Mouse (Mus musculus) urinary bladder, adult 2 months (tissue): ENCODE results near the gene Ppp1r15b. TPM values are rescaled to one million over a fixed set of nuclear protein-coding genes. Genes with fewer than 3 reads are reported as not detected.

Experiments used
- polyA plus RNA-seq: library from polyadenylated mRNA; depleted of rRNA; stranded (reverse); fragments of >200 nt; gene quantifications from 2 replicates; pipeline ENCODE4 v1.2.3, GENCODE M21; 2012; rRNA removed

The Ppp1r15b gene
- polyA plus RNA-seq, 1 experiment: 30.9 TPM

Other genes with a start within 250 kb of the Ppp1r15b start
- gene Mdm4, start 100.6 kb upstream of the Ppp1r15b start, polyA plus RNA-seq: 80.1 and 92.2 TPM in 2 replicates
- 11.6 and 13.1 TPM in 2 replicates for gene Pik3c2b, start 85.5 kb upstream of the Ppp1r15b start, polyA plus RNA-seq
- gene Plekha6, start 33.1 kb downstream of the Ppp1r15b start, polyA plus RNA-seq: 81.1 and 94.9 TPM in 2 replicates
- gene Golt1a, start 178.7 kb downstream of the Ppp1r15b start, polyA plus RNA-seq: 1.7 and 1.9 TPM in 2 replicates
- gene Kiss1, start 190.7 kb downstream of the Ppp1r15b start, polyA plus RNA-seq: not detected in 2 replicates
- 0.07 and 0.22 TPM in 2 replicates for gene Ren1, start 219.4 kb downstream of the Ppp1r15b start, polyA plus RNA-seq
- gene Etnk2, start 232.4 kb downstream of the Ppp1r15b start, polyA plus RNA-seq: 1.2 and 1.8 TPM in 2 replicates